Mouse (Mus musculus) myocyte (in vitro differentiated cells): Measurements from ENCODE around the gene Idh2.

Experiments used
- CEBPB ChIP-seq: IDR thresholded peaks from 2 replicates; pipeline ENCODE4 v1.6.1; 2011; ENCODE audit warnings: mild to moderate bottlenecking, moderate library complexity; ENCODE audit not compliant: poor library complexity, insufficient read depth, severe bottlenecking
- E2F4 ChIP-seq: IDR thresholded peaks from one replicate; pipeline ENCODE4 v1.6.1; 2011; ENCODE audit warnings: mild to moderate bottlenecking, control low read depth, moderate library complexity; ENCODE audit not compliant: insufficient read depth
- MYOG ChIP-seq, 3 experiments: IDR thresholded peaks; one replicate each; pipeline ENCODE4 v1.6.1; 2011; ENCODE audit warnings: control low read depth in 2 of 3, low read depth in 2 of 3, mild to moderate bottlenecking in 2 of 3; ENCODE audit not compliant: insufficient read length in 2 of 3, control insufficient read depth in 1 of 3, insufficient read depth in 1 of 3
- POLR2A ChIP-seq: IDR thresholded peaks from one replicate; pipeline ENCODE4 v1.6.1; 2011; ENCODE audit warnings: low read depth, mild to moderate bottlenecking, control low read depth, moderate library complexity; ENCODE audit not compliant: insufficient read length
- POLR2AphosphoS2 ChIP-seq: IDR thresholded peaks from one replicate; pipeline ENCODE4 v1.6.1; 2011; ENCODE audit warnings: low read depth, control low read depth; ENCODE audit not compliant: insufficient read length
- SRF ChIP-seq: IDR thresholded peaks from one replicate; pipeline ENCODE4 v1.6.1; 2011; ENCODE audit warnings: low read depth; ENCODE audit not compliant: control insufficient read depth, insufficient read length
- TCF12 ChIP-seq: IDR thresholded peaks from one replicate; pipeline ENCODE4 v1.6.1; 2011; ENCODE audit warnings: mild to moderate bottlenecking, control low read depth; ENCODE audit not compliant: poor library complexity, insufficient read depth, severe bottlenecking
- USF1 ChIP-seq: IDR thresholded peaks from one replicate; pipeline ENCODE4 v1.6.1; 2011; ENCODE audit warnings: low read depth, mild to moderate bottlenecking, control low read depth, moderate library complexity

DNA sequence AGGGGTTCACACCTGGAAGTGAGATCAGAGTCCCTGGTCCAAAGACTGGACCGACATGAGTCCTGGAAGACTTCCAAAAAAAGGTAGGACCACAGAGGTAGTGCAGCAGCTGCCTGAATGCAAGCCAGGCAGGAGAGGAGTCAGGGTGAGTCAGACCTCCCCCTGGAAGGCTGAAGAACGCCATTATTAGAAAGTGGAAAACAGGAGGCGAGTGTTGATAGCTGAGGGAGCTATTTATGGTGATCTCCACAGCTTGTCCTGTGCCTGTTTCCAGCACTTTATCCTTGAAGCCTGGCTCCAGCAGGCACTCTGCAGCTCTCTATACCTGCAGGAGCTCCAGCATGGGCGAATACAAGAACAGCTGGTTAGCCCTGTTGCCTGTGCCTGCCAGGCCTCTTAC, 4.0 kb upstream of the Idh2 start:
- TF ChIP-seq POLR2A (no peak), TCF12 (no peak), POLR2AphosphoS2 (no peak), MYOG (IDR thresholded peaks at IDR 0.05; ENCODE audit: control insufficient read depth in 1 of 3, insufficient read depth in 1 of 3, insufficient read length in 2 of 3, low read depth in 2 of 3) (peak in 1 of 3 experiments; percentile 50), USF1 (no peak), E2F4 (no peak), SRF (no peak), CEBPB (no peak)
